10 mouse cellular contexts compared by ENCODE assay signal in the genomic region with DNA sequence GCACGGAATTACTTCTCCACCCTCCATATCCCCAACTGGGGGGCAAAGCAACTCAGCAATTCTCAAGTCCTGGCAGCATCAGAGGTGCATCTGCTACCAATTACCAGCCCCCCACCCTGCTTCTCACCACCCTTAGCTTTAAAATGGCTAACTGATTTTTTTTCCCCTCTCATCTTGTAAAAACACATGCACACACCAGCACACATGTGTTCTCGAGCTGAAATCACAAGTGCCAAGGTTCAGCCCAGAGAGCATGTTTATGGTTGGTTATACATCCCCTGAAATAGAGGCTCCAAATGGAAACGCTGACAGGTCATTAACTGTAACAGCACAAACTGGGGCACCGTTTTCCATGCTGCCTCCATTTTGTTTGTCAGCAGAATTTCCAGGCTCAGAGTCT.
"Had no signal": no experiment of that assay in that cellular context is flagged by ENCODE, and none has a peak within 500 bp of the region (broad histone marks: within the 10 kb centered on the region; RNA-seq: fewer than 3 reads in every experiment).

No protein-coding gene starts in this region.

- H3K9ac ChIP-seq: liver, embryonic 13.5 days; midbrain, embryonic 12.5 days had no signal

- H3K27ac ChIP-seq: left cerebral cortex, adult 2 months; liver, embryonic 13.5 days; midbrain, embryonic 12.5 days; stomach, postnatal 0 days had no signal

- H3K9me3 ChIP-seq: liver, embryonic 13.5 days; midbrain, embryonic 12.5 days had no signal

- H3K4me3 ChIP-seq: left cerebral cortex, adult 2 months; liver, embryonic 13.5 days; midbrain, embryonic 12.5 days had no signal

- H3K27me3 ChIP-seq: liver, embryonic 13.5 days had no signal

- DNase-seq: kidney, adult 18-20 months; kidney, postnatal 14 days; liver; liver, embryonic 13.5 days; lung, adult 18-20 months; right cerebral cortex, postnatal 14 days; thymus, postnatal 4 days had no signal

- H3K36me3 ChIP-seq: liver, embryonic 13.5 days; midbrain, embryonic 12.5 days had no signal

- H3K4me2 ChIP-seq: liver, embryonic 13.5 days; midbrain, embryonic 12.5 days had no signal
